Mouse (Mus musculus): ENCODE data around the gene Ifitm2. TPM values are rescaled to one million over a fixed set of nuclear protein-coding genes. Genes with fewer than 3 reads are reported as not detected.

Gene Ifitm2
- polyA plus RNA-seq, 1 experiment from 2014 or later, result 1,048 TPM

GRCm38 (mm10) chr7:140949824-140950530, 5.8 kb downstream of the Ifitm2 start, which contains the start of gene Ifitm5:
Gene Ifitm5, minus strand, starts transcription at chr7:140950291.
- no peaks in the 10 kb centered on the region for H3K9me3 ChIP-seq (ENCODE audit: control insufficient read depth, low read length)
- ATAC-seq (ENCODE audit: low FRiP score, low TSS enrichment) (no peak), DNase-seq (ENCODE audit: low spot score) (no peak)
- no peaks in the 10 kb centered on the region for H3K27me3 ChIP-seq (ENCODE audit: control insufficient read depth, insufficient read depth, low read length)
- no peak for TF ChIP-seq EP300 (optimal IDR thresholded peaks at IDR 0.05)
- TF ChIP-seq CTCF (IDR thresholded peaks at IDR 0.05; ENCODE audit: low read depth), result no peak
- H3K4me1 ChIP-seq (replicated peaks; ENCODE audit: control insufficient read depth, insufficient read depth), result peaks cover 4% of the 10 kb centered on the region; the same call in 1 of the 2 replicates
- 0 out of 2 replicates have a peak within 1 kb of the TSS, but pooled peaks have one; percentile 14 for H3K4me2 ChIP-seq (replicated peaks; ENCODE audit: low read depth)
- H3K27ac ChIP-seq (replicated peaks), result peak within 1 kb of the TSS; percentile 67
- H3K9ac ChIP-seq (ENCODE audit: low read length), result peak within 1 kb of the TSS; percentile 23; the same call in 1 of the 2 replicates
- H3K36me3 ChIP-seq (ENCODE audit: control insufficient read depth, insufficient read depth, low read length), result peaks cover 23% of the 10 kb centered on the region
- no peak within 1 kb of the TSS for H3K4me3 ChIP-seq (ENCODE audit: low read depth, low read length)
- 77% methylated on average over 16 of the region's 16 CpGs for WGBS

DNA sequence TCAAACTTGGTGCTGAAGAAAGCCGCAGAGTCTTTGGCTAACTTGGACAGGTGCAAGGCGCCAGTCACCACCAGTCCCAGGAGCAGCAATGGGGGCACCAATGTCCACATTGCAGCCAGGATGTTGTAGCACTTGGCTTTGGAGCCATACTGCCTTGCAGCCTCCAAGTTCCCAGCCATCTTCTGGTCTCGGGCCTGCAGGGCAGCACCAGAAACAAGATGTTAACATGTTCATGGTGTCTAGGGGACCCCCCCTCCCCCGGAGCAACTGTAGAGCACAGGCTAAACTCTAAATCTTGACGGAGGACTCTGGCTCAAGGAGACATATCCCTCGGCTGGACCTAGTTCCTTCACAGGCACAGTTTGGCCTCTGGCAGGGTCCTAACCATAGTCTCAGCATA, 6.5 kb downstream of the Ifitm2 start:
- no peaks in the 10 kb centered on the region for H3K9me3 ChIP-seq (ENCODE audit: control insufficient read depth, low read length)
- WGBS, result 89% methylated on average over 6 of the region's 6 CpGs
- peaks cover 4% of the 10 kb centered on the region; the same call in 1 of the 2 replicates for H3K4me1 ChIP-seq (replicated peaks; ENCODE audit: control insufficient read depth, insufficient read depth)
- H3K27ac ChIP-seq (replicated peaks), result no peak overlapping the region
- H3K4me2 ChIP-seq (replicated peaks; ENCODE audit: low read depth), result no peak overlapping the region
- no peaks in the 10 kb centered on the region for H3K27me3 ChIP-seq (ENCODE audit: control insufficient read depth, insufficient read depth, low read length)
- H3K36me3 ChIP-seq (ENCODE audit: control insufficient read depth, insufficient read depth, low read length), result peaks cover 30% of the 10 kb centered on the region
- TF ChIP-seq EP300 (optimal IDR thresholded peaks at IDR 0.05) (no peak), CTCF (IDR thresholded peaks at IDR 0.05; ENCODE audit: low read depth) (no peak)
- H3K4me3 ChIP-seq (ENCODE audit: low read depth, low read length), result no peak overlapping the region
- ATAC-seq (ENCODE audit: low FRiP score, low TSS enrichment) (no peak), DNase-seq (ENCODE audit: low spot score) (no peak)
- H3K9ac ChIP-seq (ENCODE audit: low read length), result no peak overlapping the region

DNA sequence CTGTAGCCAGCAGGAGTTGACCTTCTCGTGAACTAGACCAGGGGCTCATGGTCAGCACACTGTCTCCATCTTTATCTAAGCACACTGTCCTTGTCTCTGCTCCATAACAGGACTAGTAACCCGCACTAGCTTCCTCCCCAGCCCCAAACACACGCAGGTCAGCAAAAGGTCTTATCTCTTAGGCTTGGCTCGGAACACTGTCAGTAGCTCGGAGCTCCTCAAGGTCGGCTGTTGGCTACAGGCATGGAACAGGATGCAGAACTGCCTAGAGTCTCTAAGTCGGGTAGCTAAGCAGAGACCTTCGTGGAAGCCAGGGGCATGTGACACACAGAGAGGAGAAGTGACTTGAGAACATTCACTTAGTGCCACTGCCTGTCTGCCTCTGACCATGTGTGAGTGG, 7.6 kb downstream of the Ifitm2 start:
- ATAC-seq (ENCODE audit: low FRiP score, low TSS enrichment) (no peak), DNase-seq (ENCODE audit: low spot score) (no peak)
- H3K4me2 ChIP-seq (replicated peaks; ENCODE audit: low read depth), result no peak overlapping the region
- H3K4me1 ChIP-seq (replicated peaks; ENCODE audit: control insufficient read depth, insufficient read depth), result peaks cover 8% of the 10 kb centered on the region
- H3K9me3 ChIP-seq (ENCODE audit: control insufficient read depth, low read length), result no peaks in the 10 kb centered on the region
- TF ChIP-seq EP300 (optimal IDR thresholded peaks at IDR 0.05) (no peak), CTCF (IDR thresholded peaks at IDR 0.05; ENCODE audit: low read depth) (no peak)
- no peak overlapping the region for H3K4me3 ChIP-seq (ENCODE audit: low read depth, low read length)
- WGBS, result 76% methylated on average over 8 of the region's 8 CpGs
- no peaks in the 10 kb centered on the region for H3K27me3 ChIP-seq (ENCODE audit: control insufficient read depth, insufficient read depth, low read length)
- no peak overlapping the region for H3K27ac ChIP-seq (replicated peaks)
- H3K9ac ChIP-seq (ENCODE audit: low read length), result no peak overlapping the region
- peaks cover 30% of the 10 kb centered on the region for H3K36me3 ChIP-seq (ENCODE audit: control insufficient read depth, insufficient read depth, low read length)

DNA sequence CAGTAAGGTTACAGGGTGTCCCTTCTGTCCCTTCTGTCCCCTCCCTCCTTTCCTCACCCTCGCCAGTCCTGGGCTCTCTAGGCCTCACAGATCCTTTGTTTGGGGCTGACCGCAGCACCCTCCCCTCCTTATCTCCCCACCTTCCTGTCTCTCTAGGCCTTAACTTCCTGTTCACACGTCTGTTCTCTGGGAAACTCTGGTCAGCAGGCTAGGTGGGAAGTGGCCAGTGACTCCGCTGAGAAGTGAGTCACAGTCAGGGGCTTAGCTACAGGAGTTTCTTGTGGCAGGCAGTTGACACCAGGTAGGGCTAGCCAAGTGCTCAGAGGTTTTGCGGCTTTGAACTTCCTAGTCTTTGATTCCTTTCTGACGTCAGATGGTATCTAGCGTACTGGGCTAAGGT, 8.8 kb downstream of the Ifitm2 start:
- ATAC-seq (ENCODE audit: low FRiP score, low TSS enrichment), result peak; percentile 70

GRCm38 (mm10) chr7:140946311-140946710, 9.5 kb downstream of the Ifitm2 start:
- WGBS, result 90% methylated on average over 10 of the region's 10 CpGs
- H3K27me3 ChIP-seq (ENCODE audit: control insufficient read depth, insufficient read depth, low read length), result no peaks in the 10 kb centered on the region
- peaks cover 6% of the 10 kb centered on the region for H3K4me1 ChIP-seq (replicated peaks; ENCODE audit: control insufficient read depth, insufficient read depth)
- TF ChIP-seq EP300 (optimal IDR thresholded peaks at IDR 0.05) (no peak), CTCF (IDR thresholded peaks at IDR 0.05; ENCODE audit: low read depth) (no peak)
- ATAC-seq (ENCODE audit: low FRiP score, low TSS enrichment), result no peak
- no peaks in the 10 kb centered on the region for H3K9me3 ChIP-seq (ENCODE audit: control insufficient read depth, low read length)
- no peak overlapping the region for H3K4me2 ChIP-seq (replicated peaks; ENCODE audit: low read depth)
- peaks cover 30% of the 10 kb centered on the region for H3K36me3 ChIP-seq (ENCODE audit: control insufficient read depth, insufficient read depth, low read length)
- H3K4me3 ChIP-seq (ENCODE audit: low read depth, low read length), result no peak overlapping the region
- no peak for DNase-seq (ENCODE audit: low spot score)
- no peak overlapping the region for H3K27ac ChIP-seq (replicated peaks)
- H3K9ac ChIP-seq (ENCODE audit: low read length), result no peak overlapping the region

More for the DNA sequence above, 8.8 kb downstream of the Ifitm2 start:
- H3K4me3 ChIP-seq (ENCODE audit: low read depth, low read length), result no peak overlapping the region
- H3K9me3 ChIP-seq (ENCODE audit: control insufficient read depth, low read length), result no peaks in the 10 kb centered on the region
- no peak overlapping the region for H3K4me2 ChIP-seq (replicated peaks; ENCODE audit: low read depth)
- 51% methylated on average over 7 of the region's 7 CpGs for WGBS
- no peaks in the 10 kb centered on the region for H3K27me3 ChIP-seq (ENCODE audit: control insufficient read depth, insufficient read depth, low read length)
- peak; percentile 52 for DNase-seq (ENCODE audit: low spot score)
- H3K27ac ChIP-seq (replicated peaks), result peak overlapping the region; percentile 53; the same call in 1 of the 2 replicates
- H3K9ac ChIP-seq (ENCODE audit: low read length), result no peak overlapping the region
- peaks cover 30% of the 10 kb centered on the region for H3K36me3 ChIP-seq (ENCODE audit: control insufficient read depth, insufficient read depth, low read length)
- no peak for TF ChIP-seq EP300 (optimal IDR thresholded peaks at IDR 0.05)
- TF ChIP-seq CTCF (IDR thresholded peaks at IDR 0.05; ENCODE audit: low read depth), result no peak
- peaks cover 9% of the 10 kb centered on the region for H3K4me1 ChIP-seq (replicated peaks; ENCODE audit: control insufficient read depth, insufficient read depth)

GRCm38 (mm10) chr7:140945247-140945646, 10.5 kb downstream of the Ifitm2 start:
- no peak for ATAC-seq (ENCODE audit: low FRiP score, low TSS enrichment)
- no peak for TF ChIP-seq EP300 (optimal IDR thresholded peaks at IDR 0.05)
- TF ChIP-seq CTCF (IDR thresholded peaks at IDR 0.05; ENCODE audit: low read depth), result no peak
- Histone ChIP-seq H3K27ac (replicated peaks) (no peak overlapping the region), H3K9ac (ENCODE audit: low read length) (no peak overlapping the region), H3K36me3 (ENCODE audit: control insufficient read depth, insufficient read depth, low read length) (peaks cover 28% of the 10 kb centered on the region), H3K9me3 (ENCODE audit: control insufficient read depth, low read length) (no peaks in the 10 kb centered on the region), H3K27me3 (ENCODE audit: control insufficient read depth, insufficient read depth, low read length) (no peaks in the 10 kb centered on the region), H3K4me1 (replicated peaks; ENCODE audit: control insufficient read depth, insufficient read depth) (peaks cover 5% of the 10 kb centered on the region), H3K4me2 (replicated peaks; ENCODE audit: low read depth) (no peak overlapping the region), H3K4me3 (ENCODE audit: low read depth, low read length) (no peak overlapping the region)
- DNase-seq (ENCODE audit: low spot score), result no peak
- 94% methylated on average over 5 of the region's 5 CpGs for WGBS
